Mouse (Mus musculus) limb, embryonic 12.5 days (tissue): ENCODE results near the gene Abi3bp. TPM values are rescaled to one million over a fixed set of nuclear protein-coding genes. Genes with fewer than 3 reads are reported as not detected.

Experiments used
- polyA plus RNA-seq: library from polyadenylated mRNA; unstranded; fragments of >200 nt; fragmentation: Nextera tagmentation; extraction: Ambion mirVana; gene quantifications from 2 replicates; pipeline ENCODE4 v1.2.1, GENCODE M21; 2016

Gene Abi3bp
- polyA plus RNA-seq, 1 experiment from 2014 or later: 0.97 TPM

Other genes with a start within 250 kb of the Abi3bp start
- 132 and 137 TPM in 2 replicates for gene Tfg, start 239.6 kb downstream of the Abi3bp start, polyA plus RNA-seq